Mouse (Mus musculus): ENCODE data around the gene Bmf. TPM values are rescaled to one million over a fixed set of nuclear protein-coding genes. Genes with fewer than 3 reads are reported as not detected.
A peak's percentile ranks its signal among the peaks of the same experiment; 100 is the strongest.

The Bmf gene
- polyA plus RNA-seq, 1 experiment = 4.7 TPM

GRCm38 (mm10) chr2:118546104-118546797 is 3.2 kb downstream of the Bmf start:
- WGBS = 14% methylated on average over 5 of the region's 5 CpGs

DNA sequence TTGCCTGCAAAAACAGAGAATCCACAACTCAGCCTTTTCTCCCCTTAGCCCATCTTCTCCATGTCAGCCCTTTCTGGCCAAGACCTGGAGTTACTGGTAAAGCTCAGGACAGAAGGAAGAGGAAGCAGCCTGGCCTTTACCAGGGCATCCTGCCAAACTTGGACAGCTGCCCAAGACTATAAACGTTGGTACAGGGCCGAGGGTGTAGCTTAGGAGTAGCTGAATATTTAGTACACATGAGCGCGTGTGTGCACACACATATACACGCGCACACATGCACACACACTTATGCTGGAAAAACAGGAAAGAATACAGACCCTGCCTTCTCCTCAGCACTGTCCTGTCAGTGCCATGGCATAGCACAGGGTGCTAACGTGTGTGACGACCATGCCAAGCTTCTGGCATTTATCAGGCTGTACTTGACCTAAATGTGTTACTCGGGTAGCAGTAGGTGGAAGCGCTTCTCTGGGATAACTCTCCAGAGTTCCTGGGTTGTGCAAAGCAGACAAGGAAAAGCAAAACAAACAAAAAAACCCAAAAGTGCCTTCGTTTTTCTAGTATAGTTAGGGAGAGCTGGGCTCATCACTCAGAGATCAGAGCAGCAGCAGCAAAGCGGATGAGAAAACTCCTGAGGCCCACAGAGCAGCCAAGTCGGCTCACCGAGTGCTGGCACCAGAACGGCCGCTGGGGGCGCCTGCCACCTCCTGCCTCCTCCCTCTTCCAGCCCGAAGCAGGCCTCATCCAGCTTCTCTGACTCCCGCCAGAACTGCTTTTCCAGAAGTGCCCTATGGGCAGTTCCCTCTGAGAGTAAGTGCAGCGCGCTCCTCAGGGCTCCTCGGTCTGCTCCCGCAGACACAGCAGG is 4.0 kb downstream of the Bmf start:
- DNase-seq (ENCODE audit: low read depth, low spot score) = peak; percentile 95
- 8% methylated on average over 23 of the region's 23 CpGs for WGBS

More at GRCm38 (mm10) chr2:118546104-118546797, 3.2 kb downstream of the Bmf start:
- no peak for DNase-seq (ENCODE audit: low read depth, low spot score)

GRCm38 (mm10) chr2:118543893-118544799 is 5.3 kb downstream of the Bmf start:
- DNase-seq (ENCODE audit: low read depth, low spot score) = no peak
- WGBS = 8% methylated on average over 23 of the region's 23 CpGs

DNA sequence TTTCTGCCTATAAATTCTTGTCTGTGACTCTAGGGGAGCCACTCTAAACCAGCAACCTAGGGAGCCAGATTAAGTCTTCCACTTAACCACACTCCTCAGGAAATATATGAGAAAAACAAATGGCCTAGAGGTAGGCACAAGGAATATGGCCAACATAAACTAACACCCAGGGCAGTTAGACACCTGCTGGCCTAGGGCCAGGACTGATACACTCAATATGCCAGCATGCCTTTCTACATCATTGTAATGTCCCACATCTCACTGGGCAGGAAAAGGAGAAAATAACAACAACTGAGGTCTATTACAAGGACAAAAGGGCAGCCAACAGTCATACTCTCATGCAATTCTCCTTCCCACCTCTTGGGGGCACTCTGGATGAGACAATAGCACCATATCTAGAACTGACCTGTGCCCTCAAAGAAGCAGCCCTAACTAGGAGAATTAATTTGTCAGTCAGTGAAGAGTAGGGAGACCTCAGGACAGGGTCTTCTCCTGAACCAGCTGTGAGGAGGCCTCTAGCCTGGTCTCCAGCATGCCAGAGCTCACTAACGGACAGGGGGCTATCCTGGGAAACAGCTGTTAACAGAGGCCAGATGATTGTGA is 6.4 kb downstream of the Bmf start:
- WGBS = 90% methylated on average over 1 of the region's 1 CpGs
- no peak for DNase-seq (ENCODE audit: low read depth, low spot score)

GRCm38 (mm10) chr2:118541716-118542115 is 7.8 kb downstream of the Bmf start:
- no peak for DNase-seq (ENCODE audit: low read depth, low spot score)
- 86% methylated on average over 3 of the region's 3 CpGs for WGBS

DNA sequence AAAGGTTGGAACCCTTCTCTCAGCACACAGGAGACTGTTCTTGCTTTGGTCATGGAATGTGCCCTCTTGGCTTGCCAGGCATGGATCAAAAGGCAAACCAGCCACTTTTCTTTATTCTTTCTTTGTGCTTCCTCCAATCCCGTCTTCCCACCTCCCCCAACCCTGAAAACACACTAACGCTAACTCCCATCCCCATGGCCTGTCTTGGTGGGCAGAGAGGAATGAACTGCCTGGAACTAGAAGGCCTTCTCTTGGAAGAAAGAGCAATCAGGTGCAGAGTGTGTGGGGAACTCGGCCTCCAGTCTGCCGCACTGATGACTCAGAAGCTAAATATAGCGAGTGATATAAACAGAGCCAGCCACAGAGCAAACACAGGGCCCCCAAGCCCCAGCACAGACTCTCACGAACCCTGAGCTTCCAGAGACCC is 8.8 kb downstream of the Bmf start:
- WGBS = 13% methylated on average over 6 of the region's 6 CpGs

DNA sequence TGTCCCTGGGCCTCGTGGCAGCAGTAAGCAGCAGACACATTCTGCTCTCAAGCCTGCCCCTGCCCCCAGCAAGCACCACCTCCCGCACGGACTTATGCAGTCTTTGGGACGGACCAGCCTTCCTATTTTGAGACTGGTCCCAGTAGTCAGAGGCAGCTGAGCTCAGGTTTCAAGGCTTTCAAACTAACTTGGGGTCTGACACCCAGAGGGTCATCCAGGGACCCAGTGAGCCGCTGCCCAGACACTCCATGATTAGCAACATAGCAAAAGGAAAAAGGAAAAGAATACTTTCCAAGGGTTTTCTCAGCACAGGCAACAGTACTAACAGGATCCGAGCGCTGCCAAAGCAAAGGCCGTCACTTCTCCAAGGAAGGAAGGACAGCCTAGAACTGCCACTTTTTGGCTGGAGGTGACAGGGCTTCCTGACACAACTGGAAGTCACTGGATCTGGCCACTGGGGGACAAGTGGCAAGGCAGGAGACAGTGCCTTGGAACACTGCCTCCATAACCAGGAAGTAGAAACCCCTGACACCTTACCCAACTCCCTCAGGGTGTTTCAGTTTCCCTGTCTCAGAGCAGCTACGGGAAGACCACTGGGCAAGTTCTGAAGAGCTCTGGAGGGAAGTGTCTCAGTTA is 9.5 kb downstream of the Bmf start:
- WGBS = 63% methylated on average over 9 of the region's 9 CpGs

More for the DNA sequence above, 8.8 kb downstream of the Bmf start:
- no peak for DNase-seq (ENCODE audit: low read depth, low spot score)

GRCm38 (mm10) chr2:118539040-118539439 is 10.4 kb downstream of the Bmf start:
- WGBS = 81% methylated on average over 8 of the region's 8 CpGs
- no peak for DNase-seq (ENCODE audit: low read depth, low spot score)

More for the DNA sequence above, 9.5 kb downstream of the Bmf start:
- DNase-seq (ENCODE audit: low read depth, low spot score) = no peak

DNA sequence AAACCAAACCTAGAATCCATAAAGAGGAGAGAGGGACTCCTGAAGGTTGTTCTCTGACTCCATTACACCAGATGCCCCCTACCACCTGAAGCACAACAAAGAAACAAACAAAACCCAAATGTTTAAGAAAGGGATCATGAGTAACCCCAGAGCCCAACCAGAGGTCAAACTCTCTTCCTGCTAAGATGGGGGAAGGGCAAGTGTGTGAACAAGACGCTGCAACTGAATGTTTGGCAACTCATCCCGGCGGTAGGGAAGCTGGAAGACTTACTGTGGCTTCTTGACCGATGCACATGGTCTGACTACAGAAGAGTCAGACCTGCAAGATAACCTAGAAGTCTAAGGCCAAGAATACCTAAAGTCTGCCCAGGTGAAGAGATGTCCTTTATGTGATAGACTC is 12.3 kb downstream of the Bmf start:
- WGBS = 57% methylated on average over 4 of the region's 4 CpGs
- DNase-seq (ENCODE audit: low read depth, low spot score) = no peak

GRCm38 (mm10) chr2:118536553-118536952 is 12.9 kb downstream of the Bmf start:
- DNase-seq (ENCODE audit: low read depth, low spot score) = no peak
- WGBS = 26% methylated on average over 8 of the region's 8 CpGs

- WGBS = 64% methylated on average over 6 of the region's 6 CpGs
- DNase-seq (ENCODE audit: low read depth, low spot score) = no peak
Observed at GRCm38 (mm10) chr2:118536111-118536510, 13.4 kb downstream of the Bmf start.

GRCm38 (mm10) chr2:118533969-118534368 is 15.5 kb downstream of the Bmf start:
- no peak for DNase-seq (ENCODE audit: low read depth, low spot score)
- 34% methylated on average over 6 of the region's 6 CpGs for WGBS

GRCm38 (mm10) chr2:118532855-118533675 is 16.4 kb downstream of the Bmf start:
- no peak for DNase-seq (ENCODE audit: low read depth, low spot score)

DNA sequence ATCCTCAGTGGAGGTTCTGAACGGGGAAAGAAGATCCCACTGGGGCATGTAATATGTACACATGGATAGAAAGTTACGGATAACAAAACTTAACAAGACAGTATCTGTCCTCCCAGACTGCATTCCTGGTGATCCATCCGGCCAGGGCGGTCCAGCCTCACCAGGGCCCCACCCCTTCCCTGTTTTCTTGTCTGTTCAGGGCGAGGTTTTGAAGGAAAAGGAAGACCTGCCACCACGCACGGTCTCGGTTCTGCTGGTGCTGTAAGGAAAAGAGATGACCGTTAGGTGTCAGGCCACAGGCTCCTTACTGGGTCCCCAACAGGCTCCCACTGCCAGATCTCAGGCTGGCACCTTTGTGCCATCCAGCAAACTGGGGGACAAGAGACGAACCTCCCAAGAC is 17.1 kb downstream of the Bmf start:
- WGBS = 45% methylated on average over 10 of the region's 10 CpGs
- DNase-seq (ENCODE audit: low read depth, low spot score) = no peak

More at GRCm38 (mm10) chr2:118532855-118533675, 16.4 kb downstream of the Bmf start:
- WGBS = 30% methylated on average over 6 of the region's 6 CpGs

GRCm38 (mm10) chr2:118529466-118530181 is 19.9 kb downstream of the Bmf start:
- DNase-seq (ENCODE audit: low read depth, low spot score) = no peak
- 61% methylated on average over 7 of the region's 7 CpGs for WGBS

- 90% methylated on average over 5 of the region's 5 CpGs for WGBS
- DNase-seq (ENCODE audit: low read depth, low spot score) = no peak
Observed at GRCm38 (mm10) chr2:118526545-118526944, 22.9 kb downstream of the Bmf start.

- DNase-seq (ENCODE audit: low read depth, low spot score) = no peak
- 82% methylated on average over 3 of the region's 3 CpGs for WGBS
Observed at GRCm38 (mm10) chr2:118524811-118525210, 24.7 kb downstream of the Bmf start.

All from large intestine, adult 2 months (tissue).